Mouse (Mus musculus) limb, embryonic 11.5 days (tissue): Measurements from ENCODE around the gene Tax1bp3. TPM values are rescaled to one million over a fixed set of nuclear protein-coding genes. Genes with fewer than 3 reads are reported as not detected.

Experiments used
- ATAC-seq: fragments of 200-750 bp; cut with Nextera tagmentation; 2 replicates; pipeline ENCODE4 v1.8.0; 2017; ENCODE audit warnings: low read depth; ENCODE audit not compliant: insufficient number of reproducible peaks, low FRiP score, low TSS enrichment
- DNase-seq: peaks from one replicate; pipeline ENCODE4 v3.0.0-alpha.2; 2015; ENCODE audit warnings: low spot score
- H3K27ac ChIP-seq: fragments of 300-500 bp; sonication (generic); replicated peaks from 2 replicates; pipeline ENCODE4 v1.5.1; 2014; ENCODE audit warnings: low read depth, mild to moderate bottlenecking, low read length
- H3K27me3 ChIP-seq: fragments of 300-500 bp; sonication (generic); 2 replicates; pipeline ENCODE4 v1.6.1; 2014; ENCODE audit warnings: mild to moderate bottlenecking, low read length, mixed read lengths; ENCODE audit not compliant: control insufficient read depth, insufficient read depth
- H3K36me3 ChIP-seq: fragments of 300-500 bp; sonication (generic); 2 replicates; pipeline ENCODE4 v1.6.1; 2014; ENCODE audit warnings: mild to moderate bottlenecking, low read length, moderate library complexity, mixed read lengths; ENCODE audit not compliant: control insufficient read depth, insufficient read depth
- H3K4me1 ChIP-seq: fragments of 300-500 bp; sonication (generic); 2 replicates; pipeline ENCODE4 v1.6.1; 2014; ENCODE audit warnings: low read length, mixed read lengths; ENCODE audit not compliant: control insufficient read depth, insufficient read depth
- H3K4me2 ChIP-seq: fragments of 300-500 bp; sonication (generic); 2 replicates; pipeline ENCODE4 v1.6.1; 2014; ENCODE audit warnings: low read depth, mild to moderate bottlenecking, moderate library complexity; ENCODE audit not compliant: severe bottlenecking
- H3K4me3 ChIP-seq: fragments of 300-500 bp; sonication (generic); 2 replicates; pipeline ENCODE4 v1.5.1; 2014; ENCODE audit warnings: low read depth, low read length
- H3K9ac ChIP-seq: fragments of 300-500 bp; sonication (generic); 2 replicates; pipeline ENCODE4 v1.6.1; 2014; ENCODE audit warnings: mild to moderate bottlenecking, low read length
- H3K9me3 ChIP-seq: fragments of 300-500 bp; sonication (generic); 2 replicates; pipeline ENCODE4 v1.6.1; 2016; ENCODE audit warnings: low read length; ENCODE audit not compliant: control insufficient read depth
- WGBS: fragments of 180-500 bp; shearing (Covaris S2); extraction: QIAGEN DNeasy Blood & Tissue Kit; methylation state at CpG from one replicate; pipeline ENCODE4 v1.1.7; 2014; 5-methylcytosine and 5-hydroxymethylcytosine counted together
- polyA plus RNA-seq: library from polyadenylated mRNA; unstranded; fragments of >200 nt; fragmentation: Nextera tagmentation; extraction: Ambion mirVana; gene quantifications from 2 replicates; pipeline ENCODE4 v1.2.1, GENCODE M21; 2014

The Tax1bp3 gene
- polyA plus RNA-seq, 1 experiment from 2014 or later, result 220 TPM

DNA sequence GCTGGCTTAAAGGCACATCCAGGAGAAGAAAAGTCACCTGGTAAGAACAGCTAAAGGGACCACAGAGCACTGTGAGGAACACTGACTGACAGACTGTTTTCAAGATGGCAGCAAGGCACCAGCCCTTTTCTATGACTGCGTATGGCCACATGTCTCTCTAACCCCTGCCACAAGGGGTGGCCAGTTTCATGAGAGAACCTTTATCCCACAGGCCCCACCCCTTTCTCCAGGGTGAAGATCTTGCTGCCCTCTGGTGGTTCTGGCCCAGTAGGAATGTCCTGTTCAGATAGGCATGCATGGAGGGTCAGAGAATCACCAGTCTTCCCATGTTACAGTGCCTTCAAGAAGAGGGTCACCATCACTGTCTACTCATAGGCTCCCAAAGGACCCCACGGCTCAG lies 47.1 kb downstream of the Tax1bp3 start:
- Histone ChIP-seq H3K4me3 (no peak overlapping the region), H3K9ac (no peak overlapping the region), H3K4me2 (no peak overlapping the region), H3K27me3 (no peaks in the 10 kb centered on the region), H3K36me3 (no peaks in the 10 kb centered on the region), H3K9me3 (no peaks in the 10 kb centered on the region), H3K27ac (no peak overlapping the region), H3K4me1 (no peaks in the 10 kb centered on the region)
- 75% methylated on average over 2 of the region's 2 CpGs for WGBS
- ATAC-seq (no peak), DNase-seq (no peak)

DNA sequence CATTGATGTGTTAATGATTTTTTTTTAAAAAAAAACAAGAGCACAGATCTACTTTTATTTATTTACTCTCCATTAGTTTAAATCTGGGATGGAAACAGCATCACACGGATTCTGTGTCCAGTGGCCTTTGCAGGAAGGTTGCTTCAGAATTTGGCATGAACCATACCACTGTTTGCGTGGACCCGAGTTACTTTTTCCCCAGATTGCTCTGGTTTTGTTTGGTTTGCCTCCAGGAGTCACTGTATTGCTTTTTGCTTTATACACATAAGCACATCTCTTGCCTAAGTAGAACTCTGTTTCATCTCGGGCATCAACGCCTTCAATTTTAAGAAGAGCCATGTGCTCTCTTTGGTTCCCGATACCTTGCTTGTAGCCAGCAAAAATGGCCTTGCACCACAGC lies 49.0 kb downstream of the Tax1bp3 start:
- no peak overlapping the region for H3K4me2 ChIP-seq
- no peaks in the 10 kb centered on the region for H3K4me1 ChIP-seq
- no peaks in the 10 kb centered on the region for H3K27me3 ChIP-seq
- H3K36me3 ChIP-seq, result no peaks in the 10 kb centered on the region
- WGBS, result 92% methylated on average over 6 of the region's 6 CpGs
- H3K9me3 ChIP-seq, result no peaks in the 10 kb centered on the region
- no peak for DNase-seq
- no peak overlapping the region for H3K9ac ChIP-seq
- H3K4me3 ChIP-seq, result no peak overlapping the region
- no peak overlapping the region for H3K27ac ChIP-seq
- ATAC-seq, result no peak

DNA sequence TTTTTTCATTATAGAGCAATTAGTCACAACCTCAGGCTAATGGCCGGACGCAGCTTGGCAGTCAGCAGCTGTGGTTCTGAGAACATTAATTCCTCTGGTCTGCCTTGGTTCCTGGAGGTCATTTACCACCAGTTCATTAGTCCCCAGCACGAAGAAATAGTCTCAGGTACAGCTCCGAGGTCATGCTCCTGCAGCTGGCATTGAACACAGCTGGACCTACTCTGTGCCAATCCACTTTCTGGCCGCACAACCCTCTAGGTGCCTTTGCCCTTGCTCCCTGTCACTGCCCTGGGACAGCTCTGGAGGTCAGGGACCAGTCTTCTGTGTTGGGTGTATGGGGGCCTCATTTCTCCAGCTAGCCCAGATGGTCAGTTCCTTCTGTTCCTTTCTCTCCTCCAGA lies 52.0 kb downstream of the Tax1bp3 start:
- 82% methylated on average over 5 of the region's 5 CpGs for WGBS
- H3K4me2 ChIP-seq, result no peak overlapping the region
- no peak for ATAC-seq
- H3K27me3 ChIP-seq, result no peaks in the 10 kb centered on the region
- H3K9me3 ChIP-seq, result no peaks in the 10 kb centered on the region
- H3K9ac ChIP-seq, result no peak overlapping the region
- H3K4me1 ChIP-seq, result no peaks in the 10 kb centered on the region
- no peak overlapping the region for H3K4me3 ChIP-seq
- H3K36me3 ChIP-seq, result no peaks in the 10 kb centered on the region
- no peak for DNase-seq
- no peak overlapping the region for H3K27ac ChIP-seq

DNA sequence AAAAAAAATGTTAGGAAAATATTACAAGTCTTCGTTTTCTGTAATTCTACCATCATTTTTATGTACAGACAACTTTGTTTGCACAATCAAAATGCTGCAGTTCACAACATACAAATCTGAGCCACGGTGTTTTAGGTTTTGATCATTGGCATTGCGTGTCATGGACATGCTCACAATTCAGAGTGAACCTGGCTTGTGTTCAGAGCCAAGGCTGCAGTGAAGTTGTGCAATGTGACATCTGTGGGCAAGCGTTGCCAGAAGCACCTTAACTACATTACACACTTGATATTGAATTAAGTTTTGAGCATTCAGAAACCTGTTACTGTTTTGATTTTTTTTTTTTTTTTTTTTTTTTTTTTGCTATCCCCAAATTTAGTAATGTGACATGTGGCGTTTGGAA lies 53.2 kb downstream of the Tax1bp3 start:
- Histone ChIP-seq H3K27ac (no peak overlapping the region), H3K4me2 (no peak overlapping the region), H3K4me3 (no peak overlapping the region), H3K36me3 (no peaks in the 10 kb centered on the region), H3K9ac (no peak overlapping the region), H3K27me3 (no peaks in the 10 kb centered on the region), H3K9me3 (no peaks in the 10 kb centered on the region), H3K4me1 (no peaks in the 10 kb centered on the region)
- no peak for DNase-seq
- 92% methylated on average over 5 of the region's 5 CpGs for WGBS
- no peak for ATAC-seq

DNA sequence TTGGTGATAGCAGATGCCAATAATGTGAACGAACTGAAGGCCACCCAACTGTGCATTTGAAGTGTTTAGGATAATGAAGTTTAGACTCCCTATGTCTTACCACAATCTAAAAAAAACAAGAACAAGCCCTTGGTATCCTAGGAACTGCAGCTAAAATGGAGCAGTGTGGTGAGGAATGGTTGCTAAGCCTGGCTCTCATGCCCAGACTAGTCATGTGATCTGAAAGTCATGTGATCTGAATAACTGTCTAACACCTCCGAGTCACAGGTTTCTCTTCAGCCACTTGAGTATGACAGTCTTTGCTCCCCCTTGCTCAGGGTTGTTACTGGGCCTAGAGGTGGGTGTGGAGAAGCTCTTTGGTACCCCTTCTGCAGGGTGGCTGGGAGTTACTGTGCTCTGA lies 55.6 kb downstream of the Tax1bp3 start:
- ATAC-seq (no peak; the same call in 1 of the 2 replicates), DNase-seq (no peak)
- H3K27me3 ChIP-seq, result no peaks in the 10 kb centered on the region
- H3K4me1 ChIP-seq, result no peaks in the 10 kb centered on the region
- 56% methylated on average over 2 of the region's 2 CpGs for WGBS
- H3K9ac ChIP-seq, result no peak overlapping the region
- H3K9me3 ChIP-seq, result no peaks in the 10 kb centered on the region
- no peaks in the 10 kb centered on the region for H3K36me3 ChIP-seq
- H3K27ac ChIP-seq, result no peak overlapping the region
- H3K4me2 ChIP-seq, result no peak overlapping the region
- H3K4me3 ChIP-seq, result no peak overlapping the region

Other genes with a start within 250 kb of the Tax1bp3 start
- gene Atp2a3, start 215.9 kb upstream of the Tax1bp3 start, polyA plus RNA-seq, result 0.67 and 0.97 TPM in 2 replicates
- 1.3 and 2.0 TPM in 2 replicates for gene P2rx1, start 178.0 kb upstream of the Tax1bp3 start, polyA plus RNA-seq
- 2.7 and 3.0 TPM in 2 replicates for gene Camkk1, start 158.1 kb upstream of the Tax1bp3 start, polyA plus RNA-seq
- 13.8 and 14.4 TPM in 2 replicates for gene Ncbp3, start 129.3 kb upstream of the Tax1bp3 start, polyA plus RNA-seq
- 0.51 and 0.54 TPM in 2 replicates for gene Itgae, start 86.5 kb upstream of the Tax1bp3 start, polyA plus RNA-seq
- 19.5 and 19.9 TPM in 2 replicates for gene Haspin, start 38.8 kb upstream of the Tax1bp3 start, polyA plus RNA-seq
- 0.08 TPM in 1 of 2 replicates, not detected in the other for gene P2rx5, start 16.7 kb upstream of the Tax1bp3 start, polyA plus RNA-seq
- 95.2 and 111 TPM in 2 replicates for gene Emc6, start within 50 bp of the Tax1bp3 start, polyA plus RNA-seq
- 23.6 and 25.5 TPM in 2 replicates for gene Ctns, start 22.0 kb downstream of the Tax1bp3 start, polyA plus RNA-seq
- 0.74 and 1.0 TPM in 2 replicates for gene Shpk, start 22.4 kb downstream of the Tax1bp3 start, polyA plus RNA-seq
- 0.09 TPM in 2 replicates for gene Trpv1, start 57.2 kb downstream of the Tax1bp3 start, polyA plus RNA-seq
- 0.08 TPM in 1 of 2 replicates, not detected in the other for gene Trpv3, start 90.3 kb downstream of the Tax1bp3 start, polyA plus RNA-seq
- not detected in 2 replicates for gene Aspa, start 152.5 kb downstream of the Tax1bp3 start, polyA plus RNA-seq
- gene Gm49340, start 152.7 kb downstream of the Tax1bp3 start, polyA plus RNA-seq, result not detected in 2 replicates
- not detected in 2 replicates for gene Spata22, start 152.7 kb downstream of the Tax1bp3 start, polyA plus RNA-seq
- not detected in 2 replicates for gene Olfr20, start 173.7 kb downstream of the Tax1bp3 start, polyA plus RNA-seq
- gene Olfr376, start 194.2 kb downstream of the Tax1bp3 start, polyA plus RNA-seq, result not detected in 2 replicates
- gene Olfr1, start 222.5 kb downstream of the Tax1bp3 start, polyA plus RNA-seq, result not detected in 2 replicates